Mouse (Mus musculus): ENCODE measurements around the gene Arhgap6.

Gene Arhgap6

GRCm38 (mm10) chrX:168980370-168980769 lies 185.5 kb downstream of the Arhgap6 start:
- DNase-seq (ENCODE audit: low spot score in 2 of 2), result no peak

- DNase-seq (ENCODE audit: low spot score in 2 of 2), result no peak
Observed at GRCm38 (mm10) chrX:169007066-169007465, 212.2 kb downstream of the Arhgap6 start.

DNA sequence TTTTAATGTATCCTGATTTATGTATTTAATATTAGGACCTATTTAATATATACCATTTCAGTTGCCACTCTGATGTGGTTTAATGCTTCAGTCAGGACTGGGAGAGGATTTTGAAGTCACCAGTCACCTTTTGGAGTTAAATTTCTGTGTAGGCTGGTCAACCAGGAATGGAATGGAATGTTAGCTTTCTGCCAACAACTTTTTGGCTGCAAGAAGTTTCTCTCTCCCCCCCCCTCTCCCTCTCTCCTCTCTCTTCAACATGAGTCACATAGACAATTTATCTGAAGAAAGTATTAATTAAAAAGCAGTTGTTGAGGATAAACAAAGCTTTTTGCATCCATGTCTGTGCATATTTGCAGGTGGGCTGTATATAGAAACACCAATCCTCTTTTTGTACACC lies 217.8 kb downstream of the Arhgap6 start:
- no peak for DNase-seq (ENCODE audit: low spot score in 2 of 2)

- DNase-seq (ENCODE audit: low spot score in 2 of 2), result no peak
Observed at GRCm38 (mm10) chrX:169034390-169034789, 239.5 kb downstream of the Arhgap6 start.

DNA sequence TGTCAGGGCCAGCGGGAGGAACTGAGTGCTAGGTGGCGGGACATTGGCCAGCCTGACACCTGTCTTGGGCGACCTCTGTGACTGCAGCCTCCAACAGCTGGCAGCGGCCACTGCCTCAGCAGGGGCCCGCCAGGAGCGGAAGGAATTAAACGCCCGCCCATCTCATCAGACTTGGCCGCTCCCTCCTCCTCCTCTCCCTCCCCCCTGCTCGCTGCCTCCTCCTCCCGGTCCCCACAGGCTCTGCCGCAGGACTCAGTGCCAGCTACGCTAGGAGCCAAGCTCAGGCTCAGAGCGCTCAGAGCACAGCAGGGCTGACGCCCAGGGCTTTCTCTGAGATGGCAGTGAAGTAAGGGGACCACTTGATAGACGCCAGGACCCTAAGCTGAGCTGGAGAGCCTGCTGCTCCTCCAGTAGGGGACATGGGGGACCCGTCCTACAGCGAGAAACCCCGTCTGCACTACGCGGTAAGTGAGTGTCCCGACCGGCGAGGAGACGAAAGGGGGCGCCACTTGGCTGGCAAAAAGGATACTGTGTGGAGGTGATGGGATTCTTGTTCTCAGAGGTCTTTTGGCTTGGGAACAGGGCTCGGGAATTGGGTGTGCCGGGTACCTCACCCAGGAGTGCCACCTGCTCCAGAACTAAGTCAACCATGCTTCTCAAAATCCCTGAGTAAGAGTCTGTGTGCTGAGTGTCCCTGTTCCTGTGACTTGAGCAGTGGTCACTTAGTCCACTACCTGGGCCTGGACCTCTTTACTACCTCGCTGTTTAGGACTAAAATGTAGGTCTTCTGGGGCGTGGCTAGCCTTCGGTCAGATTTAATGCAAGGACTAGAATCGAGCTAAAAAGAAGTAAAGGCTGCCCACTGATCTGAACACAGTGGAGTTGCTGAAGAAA lies 241.8 kb downstream of the Arhgap6 start:
- peak; percentile 17 to 50 for DNase-seq (ENCODE audit: low spot score in 2 of 2)

DNA sequence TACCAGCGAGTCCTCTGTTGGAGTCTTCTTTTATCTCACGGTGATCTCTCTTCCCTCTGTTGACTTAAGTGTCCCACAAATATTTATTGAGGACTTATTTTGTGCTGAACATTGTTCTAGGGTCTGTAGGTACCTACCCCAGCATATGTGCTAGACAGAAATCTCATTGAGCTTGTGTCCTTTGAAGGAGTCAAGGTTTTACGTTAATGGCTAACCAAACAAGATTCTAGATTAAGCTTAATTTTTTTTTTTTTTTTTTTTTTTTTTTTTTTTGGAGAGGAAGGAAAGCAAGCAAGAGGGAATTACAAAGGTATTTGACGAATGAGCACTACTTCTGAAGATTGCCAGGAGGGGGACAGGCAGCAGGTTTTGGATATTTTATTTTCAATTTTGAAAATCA lies 242.5 kb downstream of the Arhgap6 start:
- no peak for DNase-seq (ENCODE audit: low spot score in 2 of 2)

DNA sequence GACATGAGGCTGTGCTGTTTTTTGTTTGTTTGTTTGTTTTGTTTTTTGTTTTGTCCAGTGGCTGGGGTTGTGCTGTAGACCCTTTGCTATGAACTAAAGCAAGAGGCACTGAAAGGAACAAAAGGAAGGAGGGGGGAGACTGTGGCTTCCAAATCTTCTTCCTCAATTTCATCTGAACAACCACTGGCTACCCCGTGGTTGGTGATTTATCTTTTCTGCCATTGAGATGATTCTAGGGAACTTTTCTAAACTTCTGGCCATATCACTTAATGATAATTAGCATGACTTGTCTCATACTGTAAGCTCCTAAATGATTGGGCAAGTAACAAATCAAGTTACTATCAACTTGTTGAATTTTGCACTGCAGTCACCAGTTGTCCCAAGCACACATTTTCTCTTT lies 249.0 kb downstream of the Arhgap6 start:
- no peak for DNase-seq (ENCODE audit: low spot score in 2 of 2)

DNA sequence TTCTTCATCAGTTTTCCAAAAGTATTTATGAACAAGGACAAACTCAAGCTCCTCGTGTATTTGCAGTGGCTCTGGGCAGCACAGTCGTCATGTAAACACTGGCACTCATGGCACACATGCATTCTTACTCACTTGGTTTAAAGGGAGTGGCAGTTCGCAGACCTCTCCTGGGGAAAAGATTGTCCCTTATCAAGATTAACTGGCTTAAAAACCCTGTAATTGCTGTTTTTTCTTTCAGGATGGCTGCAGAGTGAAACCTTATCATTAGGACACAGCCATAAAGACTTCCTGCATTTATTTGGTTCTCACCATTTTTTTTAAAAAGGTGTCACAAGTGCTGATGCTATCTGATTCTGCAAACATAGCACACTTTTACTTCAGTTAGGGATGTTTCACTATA lies 252.7 kb downstream of the Arhgap6 start:
- no peak for DNase-seq (ENCODE audit: low spot score in 2 of 2)

DNA sequence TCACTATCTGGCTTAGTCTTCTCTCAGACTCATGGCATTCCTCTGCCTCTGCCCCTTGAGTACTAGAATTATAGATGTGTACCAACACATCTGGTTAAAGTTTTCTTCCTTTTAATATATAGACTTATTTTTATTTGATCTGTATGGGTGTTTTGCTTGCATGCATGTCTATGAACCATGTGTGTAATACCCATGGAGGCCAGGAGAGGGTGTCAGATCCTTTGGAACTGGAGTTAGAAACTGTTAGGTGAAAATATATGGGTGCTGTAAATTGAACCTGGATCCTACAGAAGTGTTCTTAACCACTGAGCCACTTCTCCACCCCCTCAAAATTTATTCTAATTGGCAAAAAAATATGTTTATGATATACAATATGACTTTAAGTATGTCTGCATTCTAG lies 254.7 kb downstream of the Arhgap6 start:
- no peak for DNase-seq (ENCODE audit: low spot score in 2 of 2)

GRCm38 (mm10) chrX:169053907-169054476 lies 259.1 kb downstream of the Arhgap6 start:
- DNase-seq (ENCODE audit: low spot score in 2 of 2), result no peak

DNA sequence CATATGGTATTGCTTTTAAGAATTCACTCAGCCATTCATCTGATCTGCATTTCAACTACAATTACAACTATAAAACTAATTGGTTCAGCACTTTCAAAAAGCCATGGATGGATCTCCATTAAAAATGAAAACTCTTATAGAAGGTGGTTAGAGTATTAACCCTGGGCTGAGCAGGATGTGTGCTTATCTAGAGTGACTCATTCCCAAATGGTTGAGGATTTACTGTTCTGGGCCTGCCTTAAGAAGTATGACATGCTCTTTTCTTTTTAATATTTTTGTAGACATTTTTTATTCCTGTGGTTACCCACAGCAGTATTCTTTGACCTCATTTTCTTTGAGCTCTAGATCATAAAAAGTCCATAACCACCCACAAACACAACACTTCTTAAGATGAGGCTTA lies 267.7 kb downstream of the Arhgap6 start:
- DNase-seq (ENCODE audit: low spot score in 2 of 2), result no peak

- DNase-seq (ENCODE audit: low spot score in 2 of 2), result no peak
Observed at GRCm38 (mm10) chrX:169065298-169065697, 270.4 kb downstream of the Arhgap6 start.

GRCm38 (mm10) chrX:169065922-169066321 lies 271.0 kb downstream of the Arhgap6 start:
- no peak for DNase-seq (ENCODE audit: low spot score in 2 of 2)

DNA sequence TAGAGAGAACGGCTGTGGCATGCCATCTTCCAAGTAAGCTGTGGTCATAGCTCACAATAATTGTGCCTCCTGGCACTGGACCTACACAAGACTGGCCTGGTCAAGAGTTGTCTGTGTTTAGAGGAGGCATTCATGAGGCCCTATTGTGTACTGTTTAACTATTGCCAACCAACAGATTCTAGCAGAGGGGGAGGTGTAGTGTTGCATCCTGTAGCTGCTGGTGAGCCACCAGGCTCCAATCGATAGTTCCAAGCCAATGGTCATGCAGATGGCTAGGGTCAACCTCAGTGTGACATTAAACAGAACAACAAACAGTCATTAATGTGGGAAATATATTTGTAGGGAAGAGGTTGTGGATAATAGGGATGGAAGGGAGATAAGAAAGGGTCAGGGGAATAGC lies 280.1 kb downstream of the Arhgap6 start:
- DNase-seq (ENCODE audit: low spot score in 2 of 2), result no peak

GRCm38 (mm10) chrX:169081609-169082008 lies 286.7 kb downstream of the Arhgap6 start:
- no peak for DNase-seq (ENCODE audit: low spot score in 2 of 2)

DNA sequence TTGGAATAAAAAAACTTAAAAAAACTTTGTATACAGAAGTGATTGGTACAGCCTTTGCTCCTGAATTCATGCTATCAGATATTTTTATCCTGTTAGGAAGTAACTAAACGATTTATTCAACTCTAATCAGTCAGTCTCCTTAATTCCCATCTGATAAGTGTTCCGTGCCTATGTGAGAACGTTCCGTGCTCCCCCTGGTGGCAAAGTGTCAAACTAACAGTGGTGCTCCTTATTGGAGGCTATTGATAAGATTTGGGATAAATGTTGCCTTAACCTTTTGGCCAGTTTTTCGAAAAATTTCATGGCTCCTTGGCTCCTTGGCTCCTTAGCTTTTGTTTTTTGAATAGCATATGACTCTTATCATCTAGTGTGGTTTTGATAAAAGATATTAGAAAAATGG lies 291.0 kb downstream of the Arhgap6 start:
- DNase-seq (ENCODE audit: low spot score in 2 of 2), result peak in 1 of 2 experiments; percentile 35

DNA sequence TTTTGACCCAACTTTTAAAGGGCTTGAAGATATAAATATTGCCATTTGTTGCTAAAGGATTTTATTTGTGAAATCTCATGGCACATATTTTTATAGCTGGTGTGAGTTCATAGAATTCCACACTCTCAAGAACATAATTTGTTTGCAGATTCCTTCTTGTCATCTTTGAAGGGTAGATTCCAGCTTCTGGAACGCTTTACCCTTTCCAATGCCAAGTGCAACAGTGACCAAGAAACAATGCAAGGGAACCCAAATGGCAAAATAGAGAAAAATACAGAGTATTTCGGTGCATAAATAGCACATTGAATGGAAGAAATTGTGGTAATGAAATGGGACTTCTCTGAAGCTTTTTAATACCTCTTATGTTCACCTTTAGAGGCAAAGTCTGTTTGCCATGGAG lies 294.3 kb downstream of the Arhgap6 start:
- no peak for DNase-seq (ENCODE audit: low spot score in 2 of 2)

- DNase-seq (ENCODE audit: low spot score in 2 of 2), result no peak
Observed at GRCm38 (mm10) chrX:169094601-169095000, 299.7 kb downstream of the Arhgap6 start.

DNA sequence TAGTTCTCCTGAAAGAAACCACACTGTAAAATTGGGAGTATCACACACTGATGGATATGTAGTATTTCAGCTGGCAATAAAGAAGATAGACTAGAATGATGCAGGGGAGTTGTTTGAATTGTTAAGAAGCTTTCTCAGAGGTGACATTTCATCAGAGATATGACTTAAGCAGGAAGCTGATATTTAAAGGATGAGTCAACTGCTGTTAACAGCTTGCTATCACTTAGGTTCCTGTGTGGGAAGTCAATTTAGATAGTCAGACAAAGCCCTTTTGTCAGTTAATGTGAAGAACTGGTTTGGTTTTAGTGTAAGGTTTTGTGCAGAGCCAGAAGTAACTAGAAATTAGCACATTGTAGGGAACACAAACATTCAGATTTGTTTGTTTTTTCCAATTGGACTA lies 300.7 kb downstream of the Arhgap6 start:
- no peak for DNase-seq (ENCODE audit: low spot score in 2 of 2)

DNA sequence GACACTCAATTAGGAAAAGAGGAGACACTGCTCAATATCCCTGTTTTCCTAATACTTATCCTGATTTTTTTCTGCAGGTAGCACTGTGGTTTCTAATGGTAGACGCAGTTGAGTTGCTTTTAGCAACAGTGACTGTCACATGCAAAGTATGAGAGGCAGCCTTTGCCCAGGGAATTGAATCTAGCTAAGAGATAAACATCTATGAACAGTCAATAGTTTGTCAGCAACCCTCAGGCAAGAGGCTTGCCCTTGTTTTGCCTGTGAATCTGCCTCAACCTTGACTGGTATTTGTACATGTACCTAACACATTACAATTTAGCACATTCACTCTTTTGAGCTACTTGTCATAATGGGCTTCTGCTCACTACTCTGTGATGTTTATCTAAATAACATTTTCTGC lies 307.8 kb downstream of the Arhgap6 start:
- no peak for DNase-seq (ENCODE audit: low spot score in 2 of 2)

GRCm38 (mm10) chrX:169106048-169106622 lies 311.2 kb downstream of the Arhgap6 start:
- DNase-seq (ENCODE audit: low spot score in 2 of 2), result peak in 1 of 2 experiments; percentile 1

DNA sequence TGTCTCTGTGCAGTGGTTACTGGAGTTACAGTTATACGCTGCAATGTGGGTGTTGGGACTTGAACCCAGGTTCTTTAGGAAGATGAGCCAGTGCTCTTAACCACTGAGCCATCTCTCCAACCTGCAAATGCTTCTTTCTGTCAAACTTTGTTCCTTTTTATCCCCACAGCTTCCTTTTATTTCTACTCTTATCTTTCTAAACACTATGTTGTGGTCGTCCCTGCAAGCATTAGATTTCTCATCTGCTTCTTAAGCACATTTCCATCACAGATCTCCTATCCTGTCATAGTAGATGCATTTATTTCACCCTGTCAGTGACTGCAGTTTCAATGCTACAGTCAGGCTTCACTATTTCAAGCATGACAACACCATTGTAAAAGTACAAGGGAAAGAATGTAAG lies 312.5 kb downstream of the Arhgap6 start:
- DNase-seq (ENCODE audit: low spot score in 2 of 2), result no peak

DNA sequence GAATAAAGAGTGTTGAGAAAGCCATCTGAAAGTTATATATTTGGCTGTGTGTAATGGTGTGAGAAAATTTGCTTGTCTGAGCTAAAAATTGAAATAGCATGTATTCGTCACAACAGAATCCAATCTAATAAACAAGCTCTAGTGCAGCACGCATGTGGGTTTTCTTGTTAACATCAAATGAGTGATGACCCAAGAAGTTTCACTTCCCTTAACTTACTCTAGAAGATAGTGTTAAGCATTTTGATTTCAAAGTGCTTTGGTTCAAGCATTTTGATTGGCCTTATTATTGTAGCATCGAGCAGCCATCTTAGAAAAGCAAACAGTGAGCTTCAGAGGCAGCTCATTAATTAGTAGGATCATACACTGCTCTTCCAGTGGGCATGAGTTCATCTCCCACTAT lies 315.1 kb downstream of the Arhgap6 start:
- peak in 1 of 2 experiments; percentile 7 for DNase-seq (ENCODE audit: low spot score in 2 of 2)
